In the genomic region with DNA sequence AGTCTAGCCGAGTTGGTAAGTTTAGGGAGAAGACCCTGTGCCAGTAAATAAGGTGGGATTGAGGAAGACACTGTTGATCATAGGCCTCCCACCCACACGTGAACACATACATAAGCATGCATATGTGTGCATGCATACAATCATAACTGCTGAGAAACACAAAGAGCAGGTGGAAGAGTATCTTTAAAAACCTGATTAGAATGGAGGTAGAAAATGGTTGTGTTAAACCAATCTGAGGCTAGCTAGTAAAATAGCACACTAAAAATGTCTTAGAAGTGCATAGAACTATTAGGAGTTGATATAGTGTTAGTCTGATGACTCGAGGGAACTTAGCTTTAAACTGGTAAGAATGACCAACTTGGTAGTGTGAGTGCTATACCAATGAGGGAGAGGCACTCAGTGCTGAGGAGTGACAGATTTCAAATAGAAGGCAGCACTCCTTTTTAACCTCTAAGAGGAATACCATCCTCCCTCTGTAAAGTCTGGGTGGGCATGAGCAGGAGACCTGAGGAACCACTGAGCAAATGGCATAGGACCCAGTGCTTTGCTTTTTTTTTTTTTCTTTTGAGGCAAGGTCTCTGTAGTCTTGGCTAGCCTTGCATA, we compare ENCODE assay signal across 16 mouse cellular contexts.
"Had no signal": no experiment of that assay in that cellular context is flagged by ENCODE, and none has a peak within 500 bp of the region (broad histone marks: within the 10 kb centered on the region; RNA-seq: fewer than 3 reads in every experiment).

No protein-coding gene starts in this region.

- H3K9ac ChIP-seq: neural tube, embryonic 13.5 days; neural tube, embryonic 15.5 days; stomach, embryonic 15.5 days had no signal

- H3K4me1 ChIP-seq: neural tube, embryonic 13.5 days; neural tube, embryonic 15.5 days; stomach, embryonic 15.5 days had no signal

- H3K27me3 ChIP-seq: neural tube, embryonic 13.5 days; neural tube, embryonic 15.5 days; stomach, embryonic 15.5 days had no signal

- DNase-seq: retina, postnatal 1 day; right cerebral cortex, adult 18-20 months; right cerebral cortex, postnatal 14 days; right cerebral cortex, postnatal 25 days; right cerebral cortex, postnatal 4 days; spleen, adult 18-20 months; thymus, adult 18-20 months; thymus, adult 2 months; thymus, postnatal 14 days; thymus, postnatal 25 days; thymus, postnatal 36 days; thymus, postnatal 4 days had no signal

- H3K4me3 ChIP-seq: neural tube, embryonic 13.5 days; neural tube, embryonic 15.5 days; stomach, embryonic 15.5 days had no signal

- H3K4me2 ChIP-seq: neural tube, embryonic 13.5 days; neural tube, embryonic 15.5 days; stomach, embryonic 15.5 days had no signal

- H3K27ac ChIP-seq: neural tube, embryonic 13.5 days; neural tube, embryonic 15.5 days; stomach, embryonic 15.5 days; stomach, postnatal 0 days had no signal

- H3K9me3 ChIP-seq: neural tube, embryonic 13.5 days; neural tube, embryonic 15.5 days; stomach, embryonic 15.5 days had no signal
